Mouse (Mus musculus) hindbrain, embryonic 14.5 days (tissue): Measurements from ENCODE around the gene Smtnl2. TPM values are rescaled to one million over a fixed set of nuclear protein-coding genes. Genes with fewer than 3 reads are reported as not detected.

Experiments used
- ATAC-seq: fragments of 200-750 bp; cut with Nextera tagmentation; 2 replicates; pipeline ENCODE4 v1.8.0; 2017; ENCODE audit warnings: moderate number of reproducible peaks, mild to moderate bottlenecking, moderate TSS enrichment, moderate library complexity; ENCODE audit not compliant: low FRiP score
- DNase-seq: peaks from one replicate; pipeline ENCODE4 v3.0.0-alpha.2; 2015; ENCODE audit warnings: low spot score
- H3K27ac ChIP-seq: fragments of 300-500 bp; sonication (generic); 2 replicates; pipeline ENCODE4 v1.5.1; 2014; ENCODE audit warnings: mild to moderate bottlenecking, moderate library complexity
- H3K27me3 ChIP-seq: fragments of 300-500 bp; sonication (generic); 2 replicates; pipeline ENCODE4 v1.6.1; 2014; ENCODE audit warnings: mild to moderate bottlenecking, low read length, mixed read lengths; ENCODE audit not compliant: control insufficient read depth, insufficient read depth
- H3K36me3 ChIP-seq: fragments of 300-500 bp; sonication (generic); replicated peaks from 2 replicates; pipeline ENCODE4 v1.6.1; 2014; ENCODE audit not compliant: control insufficient read depth, insufficient read depth
- H3K4me1 ChIP-seq: fragments of 300-500 bp; sonication (generic); replicated peaks from 2 replicates; pipeline ENCODE4 v1.6.1; 2014; ENCODE audit warnings: antibody characterized with exemption, low read length, mixed read lengths; ENCODE audit not compliant: control insufficient read depth, insufficient read depth
- H3K4me2 ChIP-seq: fragments of 300-500 bp; sonication (generic); replicated peaks from 2 replicates; pipeline ENCODE4 v1.6.1; 2014; ENCODE audit warnings: mild to moderate bottlenecking, moderate library complexity
- H3K4me3 ChIP-seq: fragments of 300-500 bp; sonication (generic); replicated peaks from 2 replicates; pipeline ENCODE4 v1.5.1; 2014; ENCODE audit warnings: mild to moderate bottlenecking, low read length
- H3K9ac ChIP-seq: fragments of 300-500 bp; sonication (generic); 2 replicates; pipeline ENCODE4 v1.6.1; 2014
- H3K9me3 ChIP-seq: fragments of 300-500 bp; sonication (generic); 2 replicates; pipeline ENCODE4 v1.6.1; 2016; ENCODE audit warnings: low read length; ENCODE audit not compliant: control insufficient read depth
- WGBS: fragments of 180-500 bp; shearing (Covaris S2); extraction: QIAGEN DNeasy Blood & Tissue Kit; methylation state at CpG from one replicate; pipeline ENCODE4 v1.1.7; 2014; 5-methylcytosine and 5-hydroxymethylcytosine counted together
- polyA plus RNA-seq: library from polyadenylated mRNA; unstranded; fragments of >200 nt; fragmentation: Nextera tagmentation; extraction: Ambion mirVana; gene quantifications from 2 replicates; pipeline ENCODE4 v1.2.1, GENCODE M21; 2014

The Smtnl2 gene
- polyA plus RNA-seq, 1 experiment from 2014 or later, result 4.8 TPM

DNA sequence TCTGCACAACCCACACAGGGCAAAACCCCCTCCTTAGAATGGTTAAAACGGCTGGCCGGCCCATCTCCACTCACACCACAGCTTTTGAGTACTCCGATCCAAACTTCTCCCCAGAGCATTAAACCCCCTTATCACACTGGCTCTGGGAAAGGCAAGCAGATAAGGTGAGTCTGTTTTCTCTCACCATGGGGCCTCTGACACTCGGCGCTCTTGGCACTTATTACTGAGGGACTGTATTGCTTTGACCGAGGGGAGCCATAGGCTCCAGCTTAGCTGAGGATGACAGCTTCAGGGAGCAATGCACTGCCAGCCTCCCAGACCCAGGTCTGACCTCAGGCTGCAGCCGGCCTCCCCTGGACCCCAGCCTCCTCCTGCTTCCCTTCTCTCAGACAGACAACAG, 3.9 kb downstream of the Smtnl2 start:
- Histone ChIP-seq H3K9me3 (no peaks in the 10 kb centered on the region), H3K36me3 (no peaks in the 10 kb centered on the region), H3K27ac (no peak overlapping the region), H3K4me2 (no peak overlapping the region), H3K4me1 (peaks cover 17% of the 10 kb centered on the region), H3K4me3 (no peak overlapping the region), H3K9ac (no peak overlapping the region), H3K27me3 (peaks cover 12% of the 10 kb centered on the region)
- WGBS, result 20% methylated on average over 7 of the region's 7 CpGs
- ATAC-seq, result no peak
- no peak for DNase-seq

DNA sequence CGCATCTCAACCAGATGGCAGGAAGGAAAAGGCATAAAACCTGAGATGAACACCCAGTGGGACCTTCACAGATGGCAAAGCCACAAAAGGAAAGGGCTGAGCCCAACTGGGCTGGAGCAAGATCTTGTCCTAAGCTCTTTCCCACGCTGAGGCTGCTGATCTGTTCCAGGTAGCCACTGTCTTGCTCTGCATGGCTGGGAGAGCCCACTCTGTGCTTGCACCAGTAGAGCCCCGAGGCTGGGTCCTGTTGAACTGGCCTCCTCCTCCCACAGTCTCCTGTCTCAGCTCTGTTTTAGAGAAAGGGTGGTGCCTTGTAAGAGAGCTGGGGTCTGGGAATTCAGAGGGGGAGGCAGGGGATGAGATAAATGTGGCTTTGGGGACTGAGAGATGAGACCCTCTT, 4.4 kb downstream of the Smtnl2 start:
- H3K4me3 ChIP-seq, result no peak overlapping the region
- peaks cover 17% of the 10 kb centered on the region for H3K4me1 ChIP-seq
- 23% methylated on average over 3 of the region's 3 CpGs for WGBS
- H3K9me3 ChIP-seq, result no peaks in the 10 kb centered on the region
- peaks cover 10% of the 10 kb centered on the region for H3K27me3 ChIP-seq
- no peaks in the 10 kb centered on the region for H3K36me3 ChIP-seq
- no peak overlapping the region for H3K27ac ChIP-seq
- DNase-seq (no peak), ATAC-seq (no peak)
- H3K4me2 ChIP-seq, result no peak overlapping the region
- no peak overlapping the region for H3K9ac ChIP-seq

DNA sequence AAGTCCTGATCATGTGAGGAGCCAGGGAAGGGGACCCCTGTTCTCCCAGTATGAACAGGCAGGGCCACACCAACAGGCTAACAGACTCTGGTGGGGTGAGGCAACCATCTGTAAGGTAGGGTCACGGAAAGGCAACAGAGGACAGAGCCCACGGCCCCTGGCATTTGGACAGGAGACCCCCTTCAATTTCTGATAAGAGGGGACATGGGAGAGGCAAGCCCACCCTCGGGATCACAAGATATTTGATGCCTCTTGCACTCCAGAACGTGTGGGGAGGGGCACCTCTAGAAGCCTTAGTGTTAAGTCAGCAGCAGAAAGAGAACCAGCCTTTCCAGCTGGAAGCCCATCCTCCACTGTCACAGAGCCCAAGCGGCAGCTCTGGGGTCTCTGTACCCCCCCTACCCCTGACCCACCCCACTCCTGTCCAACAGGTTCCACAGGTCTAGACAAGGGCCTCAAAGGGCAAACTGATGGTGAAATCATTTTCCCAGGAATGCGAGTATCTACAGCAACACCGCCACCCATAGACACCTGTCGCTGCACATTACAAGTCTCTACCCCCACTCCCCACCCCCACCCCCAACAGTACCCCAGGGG, 5.3 kb downstream of the Smtnl2 start:
- Histone ChIP-seq H3K9me3 (no peaks in the 10 kb centered on the region), H3K4me1 (0 out of 2 replicates have a peak, but pooled peaks cover 8% of the 10 kb centered on the region), H3K27me3 (peaks cover 4% of the 10 kb centered on the region; the same call in 1 of the 2 replicates), H3K36me3 (no peaks in the 10 kb centered on the region), H3K27ac (no peak overlapping the region), H3K4me3 (no peak overlapping the region), H3K9ac (no peak overlapping the region), H3K4me2 (no peak overlapping the region)
- ATAC-seq (no peak), DNase-seq (no peak)
- 59% methylated on average over 8 of the region's 8 CpGs for WGBS

DNA sequence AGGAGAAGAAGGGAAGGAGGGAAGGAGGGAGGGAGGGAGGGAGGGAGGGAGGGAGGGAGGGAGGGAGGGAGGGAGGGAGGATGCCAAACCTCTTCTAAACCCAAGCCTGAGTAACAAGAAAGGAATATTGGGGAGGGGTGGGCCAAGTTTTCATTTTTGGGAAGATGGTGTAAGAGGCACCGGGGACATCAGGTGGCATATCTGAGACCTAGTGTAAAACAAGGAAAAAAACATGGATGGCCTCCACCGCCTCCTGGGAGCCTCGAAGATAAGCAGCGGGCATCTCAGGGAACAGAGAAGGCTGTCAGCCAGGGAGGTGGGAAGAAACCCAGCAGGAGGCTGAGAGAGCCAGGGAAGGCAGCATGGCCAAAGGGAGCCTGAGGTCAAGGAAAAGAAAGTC, 6.0 kb downstream of the Smtnl2 start:
- H3K36me3 ChIP-seq, result no peaks in the 10 kb centered on the region
- no peak for ATAC-seq
- H3K9ac ChIP-seq, result no peak overlapping the region
- no peak overlapping the region for H3K4me3 ChIP-seq
- no peaks in the 10 kb centered on the region for H3K9me3 ChIP-seq
- no peak for DNase-seq
- 0 out of 2 replicates have a peak, but pooled peaks cover 2% of the 10 kb centered on the region for H3K4me1 ChIP-seq
- H3K27me3 ChIP-seq, result peaks cover 4% of the 10 kb centered on the region; the same call in 1 of the 2 replicates
- WGBS, result 71% methylated on average over 4 of the region's 4 CpGs
- no peak overlapping the region for H3K4me2 ChIP-seq
- no peak overlapping the region for H3K27ac ChIP-seq

DNA sequence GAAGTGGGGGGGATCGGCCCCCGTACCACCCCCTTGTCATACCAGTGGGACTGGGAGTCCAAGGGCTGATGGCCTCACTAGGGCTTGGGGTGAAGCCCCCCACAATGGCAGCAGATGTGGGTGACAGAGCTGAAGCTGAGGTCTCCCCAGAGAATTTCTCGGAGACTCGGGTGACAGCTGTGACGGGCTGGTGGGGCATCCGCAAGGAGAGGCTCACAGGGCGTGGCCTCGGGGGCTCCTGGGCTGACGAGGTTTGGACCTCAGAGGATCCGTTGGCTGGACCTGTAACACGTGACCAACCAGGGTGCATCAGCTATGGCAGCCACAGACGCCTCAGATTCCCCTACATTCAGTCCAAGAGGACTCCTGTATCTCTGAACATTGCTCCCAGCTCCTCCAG, 8.5 kb downstream of the Smtnl2 start:
- no peak overlapping the region for H3K4me3 ChIP-seq
- no peaks in the 10 kb centered on the region for H3K4me1 ChIP-seq
- H3K27me3 ChIP-seq, result no peaks in the 10 kb centered on the region
- H3K36me3 ChIP-seq, result no peaks in the 10 kb centered on the region
- WGBS, result 92% methylated on average over 12 of the region's 12 CpGs
- ATAC-seq (no peak), DNase-seq (no peak)
- H3K4me2 ChIP-seq, result no peak overlapping the region
- H3K9ac ChIP-seq, result no peak overlapping the region
- no peak overlapping the region for H3K27ac ChIP-seq
- no peaks in the 10 kb centered on the region for H3K9me3 ChIP-seq

DNA sequence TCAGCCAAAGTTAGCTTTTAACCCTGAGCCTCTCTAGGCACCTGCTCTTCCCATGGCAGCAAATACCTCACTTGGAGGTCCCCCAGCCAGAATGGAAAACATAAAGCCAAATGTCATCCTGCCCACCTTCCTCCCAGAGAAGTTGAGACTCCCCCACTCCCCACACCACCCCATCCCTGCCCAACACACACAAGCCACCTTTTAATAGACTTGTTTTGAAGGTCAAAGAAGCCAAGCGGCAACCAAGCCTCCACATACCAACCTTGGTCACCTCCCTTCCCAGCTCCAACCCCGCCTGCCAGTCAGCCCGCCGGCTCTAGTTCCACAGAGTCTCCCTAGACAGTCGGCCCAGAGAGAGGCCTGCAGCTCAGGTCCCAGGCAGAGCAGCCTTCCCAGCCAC, 9.5 kb downstream of the Smtnl2 start:
- DNase-seq (no peak), ATAC-seq (no peak)
- Histone ChIP-seq H3K27ac (no peak overlapping the region), H3K4me3 (no peak overlapping the region), H3K4me1 (no peaks in the 10 kb centered on the region), H3K9ac (no peak overlapping the region), H3K4me2 (no peak overlapping the region), H3K9me3 (no peaks in the 10 kb centered on the region), H3K36me3 (no peaks in the 10 kb centered on the region), H3K27me3 (no peaks in the 10 kb centered on the region)
- WGBS, result 72% methylated on average over 5 of the region's 5 CpGs

DNA sequence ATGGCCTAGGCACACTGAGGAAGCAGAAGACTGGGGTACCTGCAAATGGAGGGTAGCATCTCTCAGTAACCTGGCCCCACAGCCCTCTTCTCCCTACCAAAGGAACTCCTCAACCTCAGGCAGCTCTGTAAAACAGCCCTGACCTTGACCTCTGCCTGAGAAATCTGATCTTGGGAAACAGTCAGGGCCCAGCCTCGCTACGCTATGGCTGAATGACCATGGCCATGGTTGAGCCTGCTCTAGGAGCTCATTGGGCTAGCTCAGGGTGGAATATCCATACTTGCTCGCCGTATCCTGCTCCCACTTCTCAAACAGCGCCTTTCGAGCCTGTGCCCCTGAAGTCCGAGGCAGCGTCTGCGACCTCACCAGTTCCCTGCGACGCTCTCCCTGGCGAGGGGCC, 10.4 kb downstream of the Smtnl2 start:
- Histone ChIP-seq H3K9me3 (no peaks in the 10 kb centered on the region), H3K4me1 (no peaks in the 10 kb centered on the region), H3K27me3 (no peaks in the 10 kb centered on the region), H3K27ac (no peak overlapping the region), H3K36me3 (no peaks in the 10 kb centered on the region), H3K4me2 (no peak overlapping the region), H3K9ac (no peak overlapping the region), H3K4me3 (no peak overlapping the region)
- DNase-seq, result no peak
- no peak for ATAC-seq
- WGBS, result 86% methylated on average over 12 of the region's 12 CpGs

DNA sequence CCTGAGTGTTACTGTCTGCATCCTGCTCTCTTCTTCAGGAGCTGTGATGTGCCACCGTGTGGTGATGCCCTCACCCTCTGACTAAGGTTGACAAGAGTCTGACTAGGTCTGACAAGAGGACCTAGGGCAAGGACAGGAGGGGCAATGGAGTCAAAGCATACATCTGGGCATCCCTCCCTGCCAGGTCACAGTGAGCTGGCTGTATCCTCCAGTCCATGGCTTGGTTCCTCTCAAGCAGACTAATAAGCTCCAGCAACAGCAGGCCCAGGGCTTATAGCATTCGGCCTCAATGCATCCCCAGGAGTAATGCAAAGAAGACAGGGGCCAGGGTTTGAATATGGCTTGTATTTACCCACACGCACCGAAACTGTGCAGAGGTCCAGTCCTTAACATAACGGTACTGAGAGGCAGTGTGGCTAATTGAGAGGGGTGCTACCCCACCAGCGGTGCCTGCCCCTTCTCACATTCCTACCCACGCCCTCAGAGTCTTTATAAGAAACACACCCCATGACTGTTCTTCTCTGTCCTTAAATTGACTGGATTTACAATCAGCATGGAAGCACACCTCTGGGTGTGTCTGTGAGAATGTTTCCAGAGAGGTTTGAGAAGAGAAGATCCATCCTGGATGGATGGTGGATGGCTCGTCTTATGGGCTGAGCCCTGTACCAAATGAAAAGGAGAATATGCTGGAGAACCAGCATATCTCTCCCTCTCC, 13.5 kb downstream of the Smtnl2 start:
- no peaks in the 10 kb centered on the region for H3K27me3 ChIP-seq
- H3K4me1 ChIP-seq, result no peaks in the 10 kb centered on the region
- no peaks in the 10 kb centered on the region for H3K36me3 ChIP-seq
- no peak for ATAC-seq
- 85% methylated on average over 8 of the region's 8 CpGs for WGBS
- H3K9me3 ChIP-seq, result no peaks in the 10 kb centered on the region
- no peak overlapping the region for H3K27ac ChIP-seq
- no peak overlapping the region for H3K4me3 ChIP-seq
- no peak overlapping the region for H3K9ac ChIP-seq
- DNase-seq, result no peak
- H3K4me2 ChIP-seq, result no peak overlapping the region

DNA sequence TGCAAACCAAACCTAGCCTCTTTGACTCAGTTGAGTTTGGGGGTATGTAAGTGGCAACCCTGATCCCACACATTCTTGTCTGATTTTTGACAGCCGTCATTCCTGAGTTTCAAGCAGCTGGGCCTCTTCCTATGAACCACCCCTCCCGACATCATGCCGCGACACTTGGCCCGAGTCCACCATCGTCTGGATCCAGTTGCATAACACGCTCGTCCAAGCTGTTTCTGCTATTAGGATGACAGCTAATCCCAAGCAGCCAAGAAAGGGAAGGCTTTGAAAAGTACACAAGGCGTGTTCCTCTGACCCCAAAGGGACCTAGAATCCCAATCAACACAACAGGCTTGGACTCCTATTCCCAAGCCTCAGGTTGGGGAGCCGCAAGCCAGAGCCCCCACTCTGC, 14.4 kb downstream of the Smtnl2 start:
- Histone ChIP-seq H3K4me3 (no peak overlapping the region), H3K36me3 (no peaks in the 10 kb centered on the region), H3K9me3 (no peaks in the 10 kb centered on the region), H3K9ac (no peak overlapping the region), H3K4me1 (no peaks in the 10 kb centered on the region), H3K4me2 (no peak overlapping the region), H3K27ac (no peak overlapping the region), H3K27me3 (no peaks in the 10 kb centered on the region)
- ATAC-seq, result no peak
- no peak for DNase-seq
- 81% methylated on average over 10 of the region's 10 CpGs for WGBS
